Mouse (Mus musculus): ENCODE results near the gene Timm8a2.

- no peak for TF ChIP-seq CTCF (IDR thresholded peaks at IDR 0.05; ENCODE audit: low read depth)
- TF ChIP-seq EP300 (IDR thresholded peaks at IDR 0.05; ENCODE audit: low read depth): no peak
Observed at GRCm38 (mm10) chr14:121989331-121989730, 45.1 kb upstream of the Timm8a2 start.

Measured in liver, embryonic 14.5 days (tissue).